Mouse (Mus musculus): Measurements from ENCODE around the gene 2210408I21Rik.

The 2210408I21Rik gene

DNA sequence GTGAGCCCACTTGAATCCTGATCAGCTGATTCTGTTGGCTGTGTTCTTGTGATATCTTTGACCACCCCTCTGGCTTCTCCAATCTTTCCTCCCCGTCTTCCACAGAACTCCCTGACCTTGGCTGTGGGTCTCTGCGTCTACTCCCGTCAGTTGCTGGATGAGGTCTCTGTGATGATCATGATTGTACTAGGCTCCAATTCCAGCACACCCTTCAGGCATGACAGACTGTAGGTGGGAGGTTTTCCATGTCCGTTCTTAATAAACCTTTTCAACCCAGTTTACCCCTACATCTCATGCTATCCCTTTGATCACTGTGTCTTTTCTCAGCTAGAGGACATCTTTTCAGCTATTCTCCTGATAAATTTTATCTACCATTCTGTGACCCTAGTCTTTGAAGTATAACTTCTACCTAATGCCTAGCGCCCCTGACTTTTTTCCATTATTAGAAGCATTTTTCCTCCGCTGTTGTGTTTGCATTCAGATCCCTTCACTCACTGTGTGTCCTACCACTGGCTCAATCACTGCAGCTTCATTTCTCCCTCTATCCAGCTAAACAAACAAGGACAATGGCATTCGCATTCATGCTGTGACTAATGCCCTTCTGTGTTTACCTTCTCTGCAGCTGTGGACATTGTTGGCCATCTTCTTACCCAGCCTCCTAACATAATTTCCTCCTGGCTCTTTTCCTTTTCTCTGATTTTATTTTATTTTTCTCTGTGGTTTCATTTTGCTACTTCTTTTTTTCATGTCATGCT lies 143.5 kb downstream of the 2210408I21Rik start:
- no peak for DNase-seq (ENCODE audit: low spot score)

DNA sequence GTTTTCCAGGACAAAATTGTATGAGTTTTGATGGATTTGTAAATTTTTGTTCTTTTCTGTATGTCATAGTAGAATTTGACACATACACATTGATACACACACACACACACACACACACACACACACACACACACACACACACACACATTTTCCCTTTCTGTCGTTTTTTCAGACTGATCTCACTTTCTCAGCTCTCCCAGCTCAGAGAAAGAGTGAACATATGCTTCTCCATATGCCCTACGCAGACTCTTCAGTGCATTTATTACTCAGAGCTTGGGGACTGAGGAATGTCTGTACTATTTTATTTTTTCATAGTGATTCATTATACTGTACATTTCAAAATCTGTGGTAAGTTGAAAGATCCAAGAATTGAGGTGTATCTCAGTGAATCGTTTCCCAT lies 160.2 kb downstream of the 2210408I21Rik start:
- DNase-seq (ENCODE audit: low spot score) = no peak

- DNase-seq (ENCODE audit: low spot score) = no peak
Observed at GRCm38 (mm10) chr13:77324101-77324500, 188.8 kb downstream of the 2210408I21Rik start.

DNA sequence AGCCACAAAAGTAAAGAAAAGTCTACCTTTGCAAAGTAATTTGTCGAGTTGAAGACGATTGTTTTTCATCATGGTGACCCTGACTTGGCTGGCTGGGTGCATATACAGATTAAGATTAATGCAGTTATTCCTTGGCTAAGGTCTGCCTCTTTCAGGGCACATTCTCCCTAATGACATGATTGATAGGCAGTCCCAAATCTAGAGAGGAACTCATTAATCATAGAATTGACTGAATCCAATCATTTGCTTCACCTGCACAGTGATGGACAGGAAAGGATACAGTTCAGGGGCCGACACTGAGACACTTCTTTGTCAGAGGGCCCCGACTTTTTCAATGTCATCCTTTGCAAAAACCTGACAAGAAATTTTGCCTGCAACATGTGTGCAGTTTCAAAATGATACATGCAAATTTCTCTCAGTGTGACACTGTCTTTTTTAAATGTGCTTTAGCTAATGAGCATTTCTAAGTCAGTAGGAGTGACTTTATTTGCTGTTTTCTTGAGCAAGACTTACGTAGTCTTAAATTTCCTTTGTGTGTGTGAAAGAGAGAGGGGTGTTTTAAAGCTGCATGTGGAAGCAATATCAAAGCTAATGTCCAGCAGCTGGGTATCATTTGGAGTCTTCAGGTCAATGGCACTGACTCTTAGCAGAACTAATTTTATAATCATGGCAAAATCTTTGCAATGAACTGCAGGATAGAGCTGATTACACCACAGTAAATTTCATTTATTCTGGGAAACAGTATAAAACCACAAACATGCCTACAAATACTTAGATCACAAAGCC lies 191.0 kb downstream of the 2210408I21Rik start:
- DNase-seq (ENCODE audit: low spot score) = no peak

DNA sequence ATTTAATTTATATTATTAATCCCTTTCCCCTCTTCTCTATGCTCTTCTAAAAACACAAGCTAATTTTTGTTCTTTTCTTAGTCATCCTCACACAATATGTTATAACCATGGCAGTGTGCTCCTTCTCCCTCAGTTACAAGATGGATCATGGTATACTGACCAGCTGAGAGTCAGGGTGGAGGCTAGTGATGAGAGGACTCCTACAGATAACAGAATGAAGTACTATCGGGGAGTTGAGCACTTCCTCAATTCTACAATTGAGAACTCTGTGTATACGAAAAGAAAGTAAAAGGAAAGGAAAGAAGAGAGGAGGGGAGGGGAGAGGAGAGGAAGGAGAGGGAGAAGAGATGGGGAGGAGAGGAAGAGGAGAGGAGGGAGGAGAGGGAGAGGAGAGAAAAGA lies 206.8 kb downstream of the 2210408I21Rik start:
- DNase-seq (ENCODE audit: low spot score) = no peak

DNA sequence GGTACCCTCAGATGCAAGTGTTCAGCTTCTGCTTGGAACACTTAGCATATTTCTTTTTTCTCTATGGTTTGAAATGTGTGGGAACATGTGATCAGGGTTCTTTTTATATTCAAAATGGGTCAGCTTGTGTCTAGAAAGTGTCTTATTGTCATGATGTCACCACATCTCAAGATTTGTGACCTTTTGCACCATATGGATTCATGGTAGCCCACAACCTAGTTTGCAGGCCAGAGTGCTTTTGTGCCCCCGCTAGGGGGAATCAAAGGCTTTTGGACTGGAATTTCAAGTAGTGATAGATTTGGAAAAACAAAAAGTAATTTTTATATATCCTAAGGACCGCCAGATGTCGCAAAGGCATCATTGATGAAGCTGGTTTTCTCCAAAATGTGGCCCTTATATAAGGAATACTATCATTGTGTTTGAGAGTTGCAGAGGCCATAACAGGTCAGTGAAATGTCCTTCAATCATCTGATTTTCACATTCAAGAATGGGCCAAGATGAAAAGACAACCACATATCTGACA lies 250.2 kb downstream of the 2210408I21Rik start:
- DNase-seq (ENCODE audit: low spot score) = no peak

DNA sequence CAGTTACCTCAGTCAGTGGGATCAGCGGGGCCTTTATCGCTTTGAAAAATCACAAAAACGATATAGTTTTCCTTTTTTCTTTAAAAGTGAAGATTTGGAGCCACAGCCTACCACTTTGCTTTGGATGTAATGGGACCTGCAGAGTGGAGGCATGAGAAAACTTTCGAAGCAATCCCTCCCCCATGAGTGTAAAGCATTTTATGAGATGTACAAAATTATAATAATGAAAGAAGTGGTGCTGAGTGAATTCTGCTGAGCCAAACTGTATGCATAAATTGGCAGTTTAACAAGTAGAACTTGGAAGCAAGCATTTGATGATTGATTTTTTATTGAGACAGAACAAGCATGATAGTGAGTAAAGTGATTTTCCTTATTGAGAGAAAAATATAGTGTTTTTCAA lies 250.7 kb downstream of the 2210408I21Rik start:
- no peak for DNase-seq (ENCODE audit: low spot score)

GRCm38 (mm10) chr13:77388148-77388547 lies 252.8 kb downstream of the 2210408I21Rik start:
- DNase-seq (ENCODE audit: low spot score) = no peak

GRCm38 (mm10) chr13:77389209-77389608 lies 253.9 kb downstream of the 2210408I21Rik start:
- no peak for DNase-seq (ENCODE audit: low spot score)

DNA sequence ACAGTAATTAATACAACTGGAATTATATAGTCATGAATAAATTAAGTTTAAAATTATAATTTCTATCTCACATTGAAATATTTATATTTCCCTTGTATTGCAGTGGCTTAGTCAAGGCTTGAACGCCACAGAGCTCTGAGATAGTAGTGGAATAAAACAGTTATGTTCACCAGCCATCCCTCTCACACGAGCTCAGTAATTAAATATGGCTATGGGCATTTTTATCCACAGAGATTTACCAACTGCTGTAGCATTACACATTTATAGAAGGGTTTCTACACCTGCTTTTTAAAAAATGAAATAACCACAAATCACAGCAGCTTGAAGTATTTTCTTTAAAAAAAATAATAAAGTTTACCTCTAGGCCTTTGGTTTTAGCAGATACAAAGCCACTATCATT lies 261.0 kb downstream of the 2210408I21Rik start:
- DNase-seq (ENCODE audit: low spot score) = no peak

DNA sequence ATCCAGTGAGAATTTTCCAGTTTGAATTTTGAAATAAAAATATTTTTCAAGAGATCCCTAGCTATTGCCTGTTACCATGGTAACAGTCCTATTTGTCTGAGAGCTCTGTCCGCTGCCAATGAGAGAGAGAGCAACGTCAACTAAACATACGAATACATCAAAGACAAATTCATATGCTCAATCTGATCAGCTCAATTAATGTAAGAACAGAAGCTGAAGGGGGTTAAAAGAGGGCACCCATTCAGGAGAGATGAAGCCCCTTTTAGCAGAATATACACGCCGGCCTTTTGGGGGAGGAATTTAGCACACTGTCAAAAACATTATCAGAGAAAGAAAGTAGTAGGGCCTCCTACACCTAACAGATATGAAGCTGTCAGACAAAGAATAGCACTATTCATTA lies 261.6 kb downstream of the 2210408I21Rik start:
- DNase-seq (ENCODE audit: low spot score) = no peak

- DNase-seq (ENCODE audit: low spot score) = no peak
Observed at GRCm38 (mm10) chr13:77397646-77398045, 262.3 kb downstream of the 2210408I21Rik start.

DNA sequence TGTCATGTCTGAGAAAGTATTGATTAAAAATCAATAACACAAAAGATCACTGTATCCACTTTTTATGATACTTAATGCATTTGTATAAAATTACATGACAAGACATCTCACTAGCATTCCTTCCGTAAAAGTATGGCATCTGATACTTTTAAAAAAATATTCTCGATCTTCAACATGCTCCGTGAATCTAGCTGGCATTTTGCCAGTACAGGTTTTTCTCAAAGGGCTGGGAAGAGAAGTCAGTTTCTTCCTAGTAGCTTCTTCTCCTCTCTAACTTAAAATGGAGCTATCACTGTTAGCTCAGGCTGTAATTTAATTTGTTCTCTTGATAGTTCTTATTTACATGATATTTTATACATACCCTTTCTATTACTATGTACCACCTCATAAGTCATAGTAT lies 263.1 kb downstream of the 2210408I21Rik start:
- no peak for DNase-seq (ENCODE audit: low spot score)

DNA sequence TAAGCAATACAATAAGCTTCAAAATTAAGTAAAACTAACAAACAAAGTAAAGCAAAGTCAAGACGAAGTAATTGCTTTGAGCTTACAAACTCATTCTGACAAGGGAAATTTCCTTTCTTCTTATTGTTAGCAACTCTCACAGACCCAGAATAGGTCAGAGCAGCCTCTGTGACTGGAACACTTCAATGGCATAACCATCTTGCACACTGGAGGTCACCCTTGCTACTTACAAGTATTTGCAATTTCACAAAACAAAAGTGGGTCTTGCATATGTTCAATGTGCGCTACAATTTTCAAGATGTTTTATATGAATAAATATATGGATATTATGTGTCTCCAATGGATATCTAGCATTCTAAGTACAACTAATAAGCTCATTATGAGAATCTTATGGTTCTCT lies 265.4 kb downstream of the 2210408I21Rik start:
- no peak for DNase-seq (ENCODE audit: low spot score)

GRCm38 (mm10) chr13:77408530-77408929 lies 273.2 kb downstream of the 2210408I21Rik start:
- no peak for DNase-seq (ENCODE audit: low spot score)

DNA sequence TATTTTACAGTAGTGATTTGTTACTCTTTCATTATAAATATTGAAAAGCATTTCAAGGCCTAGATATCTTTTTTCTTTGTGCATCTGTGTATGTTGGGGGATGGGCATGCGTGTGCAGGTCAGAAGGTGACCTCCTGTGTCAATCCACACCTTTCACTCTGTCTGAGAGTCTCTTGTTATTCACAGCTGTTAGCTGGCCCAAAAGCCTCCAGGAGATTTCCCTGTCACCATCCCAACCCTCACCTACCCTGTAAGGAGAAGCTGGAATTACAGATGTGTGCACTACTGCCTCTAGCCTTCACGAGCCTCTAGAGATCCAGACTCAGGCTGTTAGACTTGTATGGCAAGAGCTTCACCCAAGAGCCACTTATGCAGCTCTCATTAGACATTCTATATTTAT lies 274.5 kb downstream of the 2210408I21Rik start:
- DNase-seq (ENCODE audit: low spot score) = no peak

DNA sequence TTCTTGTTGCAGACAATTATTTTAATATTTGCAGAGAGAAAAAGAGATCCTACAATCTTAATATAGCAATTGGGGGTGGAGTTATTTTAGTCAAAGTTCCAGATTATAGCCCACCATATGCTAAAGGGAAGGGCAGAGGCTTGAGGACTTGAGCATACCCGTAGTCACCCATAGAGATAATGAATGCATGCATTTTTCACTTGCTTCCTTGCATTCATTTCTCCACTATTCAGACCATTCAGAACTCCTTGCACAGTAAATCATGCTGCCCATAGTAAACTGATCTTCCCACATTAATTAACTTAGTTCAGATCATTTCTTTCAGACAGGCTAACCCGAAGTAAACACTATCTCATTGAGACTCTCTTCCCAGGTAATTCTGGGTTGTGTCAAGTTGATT lies 277.5 kb downstream of the 2210408I21Rik start:
- DNase-seq (ENCODE audit: low spot score) = no peak

DNA sequence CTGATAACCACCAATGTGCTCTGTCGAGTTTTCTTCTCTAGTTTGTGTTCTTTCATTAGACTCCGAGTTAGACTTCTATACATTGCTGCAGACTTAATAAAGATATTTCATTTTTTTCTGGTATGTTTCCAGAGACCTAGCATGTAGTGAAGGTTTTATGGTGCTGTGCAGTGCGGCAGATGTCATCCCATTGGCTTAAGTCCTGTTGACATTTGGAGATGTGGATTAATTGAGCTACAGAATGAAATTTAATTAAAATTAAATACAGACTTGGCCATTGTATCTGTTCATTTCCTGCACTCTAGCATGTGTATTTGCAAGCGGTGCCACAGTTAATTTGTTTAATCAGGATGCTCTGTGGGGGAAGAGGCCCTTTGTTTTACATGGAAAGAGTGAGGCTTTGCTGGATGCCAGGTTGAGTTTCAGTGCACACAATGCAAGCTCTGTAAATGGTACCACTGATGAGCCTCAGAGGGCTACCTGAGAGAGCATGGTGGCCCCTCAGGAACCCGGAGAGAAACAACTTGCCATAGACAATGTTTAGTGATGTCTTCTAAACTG lies 314.7 kb downstream of the 2210408I21Rik start:
- DNase-seq (ENCODE audit: low spot score) = no peak

DNA sequence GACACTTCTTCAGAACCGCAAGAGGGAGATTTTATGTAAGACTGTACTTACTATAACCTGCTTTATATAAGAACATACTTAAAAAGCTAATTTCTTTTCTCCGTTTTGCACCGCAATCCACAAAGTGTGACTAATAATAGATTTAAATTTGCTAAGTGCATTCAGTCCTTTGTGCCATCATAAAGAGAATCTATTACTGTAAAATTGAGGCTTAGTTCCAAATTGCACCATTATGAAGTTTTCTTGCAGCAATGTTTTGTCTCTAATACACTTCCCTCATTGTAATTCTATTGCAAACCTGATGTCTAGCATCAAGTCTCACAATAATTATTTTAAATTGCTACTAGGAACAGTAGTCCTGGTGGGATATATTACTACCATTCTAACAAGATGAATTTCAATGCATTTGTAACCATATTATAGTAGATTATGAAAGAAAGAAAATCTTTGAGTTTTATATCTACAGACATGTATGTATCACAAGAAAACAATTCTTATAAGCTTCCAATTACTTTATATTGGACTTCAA lies 334.8 kb downstream of the 2210408I21Rik start:
- no peak for DNase-seq (ENCODE audit: low spot score)

DNA sequence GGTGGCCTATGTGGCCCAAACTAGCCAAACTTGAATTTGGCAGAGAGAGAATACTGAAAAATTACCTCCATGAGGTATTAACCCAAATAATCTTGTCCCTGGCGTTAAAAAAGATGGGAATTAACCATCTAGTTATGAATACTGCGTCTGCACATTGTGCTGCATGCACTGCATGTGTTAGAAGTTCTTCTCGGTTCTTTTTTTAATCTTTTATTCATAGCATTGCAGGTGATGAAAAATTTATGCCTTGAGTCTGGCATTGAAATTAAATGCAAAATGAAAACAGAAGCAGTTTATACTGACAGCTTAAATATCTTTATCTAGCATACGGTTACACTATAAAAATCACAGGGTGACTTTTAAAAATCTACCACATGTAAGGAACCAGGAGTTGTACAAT lies 341.1 kb downstream of the 2210408I21Rik start:
- DNase-seq (ENCODE audit: low spot score) = no peak

DNA sequence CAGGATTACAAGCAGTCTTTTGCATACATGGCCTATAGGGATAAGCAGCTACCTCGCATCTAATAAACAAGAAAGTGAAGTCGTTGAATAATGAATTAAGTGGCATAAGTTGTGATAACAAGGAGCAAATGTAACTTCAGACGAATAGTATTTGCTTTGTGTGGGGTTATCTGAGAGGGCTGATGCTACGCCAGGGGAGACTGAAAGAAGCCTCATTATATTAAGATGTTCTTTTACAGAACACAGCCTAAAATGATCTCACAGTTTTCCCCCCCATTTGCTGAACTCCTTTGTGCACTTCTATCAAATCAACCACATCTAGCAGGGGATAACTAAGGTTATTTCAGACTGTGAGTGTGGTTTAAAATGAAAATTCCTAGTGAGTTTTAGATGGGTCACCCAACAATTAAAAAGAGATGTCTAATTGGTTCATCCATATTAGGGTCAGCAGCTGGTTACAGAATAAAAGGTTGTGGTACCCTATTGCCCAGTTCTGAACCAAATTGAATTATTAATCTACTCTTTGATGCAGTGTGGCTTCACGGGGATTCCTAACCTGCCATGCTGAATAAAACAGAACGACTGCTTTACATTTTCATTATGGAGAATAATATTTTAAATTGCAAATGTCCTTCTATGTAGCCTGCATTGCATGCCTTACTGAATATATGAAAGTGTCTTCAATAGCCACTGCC lies 343.2 kb downstream of the 2210408I21Rik start:
- no peak for DNase-seq (ENCODE audit: low spot score)

Data from testis, postnatal 10 days (tissue).